Mouse (Mus musculus) hindbrain, postnatal 0 days (tissue): ENCODE measurements around the gene Kalrn. TPM values are rescaled to one million over a fixed set of nuclear protein-coding genes. Genes with fewer than 3 reads are reported as not detected.

ENCODE experiments used
- ATAC-seq: fragments of 200-750 bp; cut with Nextera tagmentation; 2 replicates; pipeline ENCODE4 v1.8.0; 2017; ENCODE audit warnings: mild to moderate bottlenecking, moderate TSS enrichment, moderate library complexity
- DNase-seq: peaks from one replicate; pipeline ENCODE4 v3.0.0-alpha.2; 2015; ENCODE audit warnings: low spot score
- H3K27ac ChIP-seq: fragments of 300-500 bp; sonication (generic); 2 replicates; pipeline ENCODE4 v1.5.1; 2014; ENCODE audit warnings: mild to moderate bottlenecking
- H3K27me3 ChIP-seq: fragments of 300-500 bp; sonication (generic); 2 replicates; pipeline ENCODE4 v1.6.1; 2014; ENCODE audit warnings: low read length, mixed read lengths; ENCODE audit not compliant: insufficient read depth
- H3K36me3 ChIP-seq: fragments of 300-500 bp; sonication (generic); 2 replicates; pipeline ENCODE4 v1.6.1; 2014; ENCODE audit warnings: low read length, mixed read lengths; ENCODE audit not compliant: insufficient read depth
- H3K4me1 ChIP-seq: fragments of 300-500 bp; sonication (generic); 2 replicates; pipeline ENCODE4 v1.6.1; 2014; ENCODE audit warnings: antibody characterized with exemption, low read length, mixed read lengths; ENCODE audit not compliant: insufficient read depth
- H3K4me2 ChIP-seq: fragments of 300-500 bp; sonication (generic); 2 replicates; pipeline ENCODE4 v1.6.1; 2014; ENCODE audit warnings: low read depth, mild to moderate bottlenecking, low read length, moderate library complexity, mixed read lengths
- H3K4me3 ChIP-seq: fragments of 300-500 bp; sonication (generic); 2 replicates; pipeline ENCODE4 v1.5.1; 2014; ENCODE audit warnings: low read length
- H3K9ac ChIP-seq: fragments of 300-500 bp; sonication (generic); replicated peaks from 2 replicates; pipeline ENCODE4 v1.6.1; 2014; ENCODE audit warnings: mild to moderate bottlenecking, low read length, moderate library complexity, mixed read lengths
- H3K9me3 ChIP-seq: fragments of 300-500 bp; sonication (generic); 2 replicates; pipeline ENCODE4 v1.6.1; 2016; ENCODE audit warnings: low read length, mixed read lengths
- CTCF ChIP-seq: IDR thresholded peaks from 2 replicates; pipeline ENCODE4 v1.5.1; 2016; ENCODE audit warnings: antibody characterized with exemption, control low read depth, low read depth
- WGBS: fragments of 180-500 bp; shearing (Covaris S2); extraction: QIAGEN DNeasy Blood & Tissue Kit; methylation state at CpG from one replicate; pipeline ENCODE4 v1.1.7; 2014; 5-methylcytosine and 5-hydroxymethylcytosine counted together
- polyA plus RNA-seq: library from polyadenylated mRNA; unstranded; fragments of >200 nt; fragmentation: Nextera tagmentation; extraction: Ambion mirVana; gene quantifications from 2 replicates; pipeline ENCODE4 v1.2.1, GENCODE M21; 2015
- total RNA-seq: library from RNA; depleted of rRNA; stranded (reverse); fragments of >200 nt; gene quantifications from 2 replicates; pipeline ENCODE4 v1.2.3, GENCODE M21; 2014

The Kalrn gene
- total and polyA plus RNA-seq, 2 experiments from 2014 or later = 17.0 to 107 TPM

DNA sequence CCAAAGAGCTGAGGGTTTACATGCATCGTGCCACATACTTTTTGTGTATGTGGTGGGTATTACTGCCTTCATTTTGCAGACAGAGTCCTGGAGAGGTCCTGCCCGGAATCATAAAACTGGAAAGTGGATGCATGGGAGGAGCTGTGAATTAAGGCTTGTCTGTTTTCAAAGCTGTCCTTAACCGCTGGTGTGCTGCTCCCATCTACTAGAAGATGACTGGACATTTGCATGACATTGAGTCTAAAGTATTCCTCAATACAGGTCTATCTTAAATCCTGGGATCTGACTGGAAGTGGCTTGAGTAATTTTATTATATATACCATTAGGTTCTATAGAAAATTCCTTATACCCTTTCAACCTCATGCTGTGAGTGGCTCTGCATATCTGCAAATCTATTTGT lies 418.4 kb downstream of the Kalrn start:
- no peak overlapping the region for H3K9ac ChIP-seq
- H3K9me3 ChIP-seq = no peaks in the 10 kb centered on the region
- no peaks in the 10 kb centered on the region for H3K4me1 ChIP-seq
- no peak overlapping the region for H3K27ac ChIP-seq
- no peak for DNase-seq
- H3K27me3 ChIP-seq = no peaks in the 10 kb centered on the region
- H3K4me2 ChIP-seq = no peak overlapping the region
- no peak for ATAC-seq
- TF ChIP-seq CTCF = no peak
- no peak overlapping the region for H3K4me3 ChIP-seq
- WGBS = 89% methylated on average over 3 of the region's 3 CpGs
- H3K36me3 ChIP-seq = no peaks in the 10 kb centered on the region

- ATAC-seq = 0 out of 2 replicates have a peak, but pooled peaks have one; percentile 24
- Histone ChIP-seq H3K4me2 (no peak overlapping the region), H3K27ac (no peak overlapping the region), H3K4me3 (no peak overlapping the region), H3K9me3 (no peaks in the 10 kb centered on the region), H3K4me1 (no peaks in the 10 kb centered on the region), H3K27me3 (no peaks in the 10 kb centered on the region), H3K36me3 (no peaks in the 10 kb centered on the region), H3K9ac (no peak overlapping the region)
- DNase-seq = no peak
- no peak for TF ChIP-seq CTCF
- 54% methylated on average over 3 of the region's 3 CpGs for WGBS
These were observed 421.7 kb downstream of the Kalrn start for GRCm38 (mm10) chr16:34151528-34152071.

- WGBS = 88% methylated on average over 8 of the region's 8 CpGs
- TF ChIP-seq CTCF = no peak
- H3K27me3 ChIP-seq = no peaks in the 10 kb centered on the region
- H3K4me3 ChIP-seq = no peak overlapping the region
- H3K4me2 ChIP-seq = no peak overlapping the region
- H3K36me3 ChIP-seq = no peaks in the 10 kb centered on the region
- DNase-seq = no peak
- no peak overlapping the region for H3K27ac ChIP-seq
- no peaks in the 10 kb centered on the region for H3K4me1 ChIP-seq
- ATAC-seq = no peak
- H3K9me3 ChIP-seq = no peaks in the 10 kb centered on the region
- no peak overlapping the region for H3K9ac ChIP-seq
These were observed 431.7 kb downstream of the Kalrn start for GRCm38 (mm10) chr16:34141670-34142069.

DNA sequence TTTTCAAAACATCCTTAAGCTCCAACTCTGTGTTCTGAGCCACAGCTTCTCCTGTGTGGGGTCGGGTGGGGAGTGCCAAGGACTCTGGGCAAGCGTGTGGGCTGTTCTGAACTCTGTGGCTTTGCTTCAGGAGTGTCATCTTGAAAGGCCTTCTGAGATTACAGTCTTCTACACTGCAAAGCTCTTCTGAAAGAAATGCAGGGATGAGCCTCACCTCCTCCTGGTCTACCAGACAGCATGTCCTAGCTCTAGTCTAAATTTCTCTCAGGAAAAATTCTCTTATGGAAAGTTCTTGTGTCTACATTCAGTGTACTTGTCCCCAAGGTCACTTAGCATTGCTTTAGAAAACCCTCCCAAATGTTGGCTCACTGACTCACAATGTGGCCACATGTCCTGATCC lies 438.3 kb downstream of the Kalrn start:
- no peak overlapping the region for H3K27ac ChIP-seq
- no peak overlapping the region for H3K9ac ChIP-seq
- no peaks in the 10 kb centered on the region for H3K27me3 ChIP-seq
- no peak for DNase-seq
- ATAC-seq = no peak
- no peaks in the 10 kb centered on the region for H3K4me1 ChIP-seq
- no peaks in the 10 kb centered on the region for H3K9me3 ChIP-seq
- H3K4me3 ChIP-seq = no peak overlapping the region
- no peak overlapping the region for H3K4me2 ChIP-seq
- no peaks in the 10 kb centered on the region for H3K36me3 ChIP-seq
- no peak for TF ChIP-seq CTCF
- 78% methylated on average over 2 of the region's 2 CpGs for WGBS

GRCm38 (mm10) chr16:34134628-34135027 lies 438.7 kb downstream of the Kalrn start:
- ATAC-seq (no peak), DNase-seq (no peak)
- WGBS = 80% methylated on average over 3 of the region's 3 CpGs
- Histone ChIP-seq H3K9me3 (no peaks in the 10 kb centered on the region), H3K9ac (no peak overlapping the region), H3K27ac (no peak overlapping the region), H3K4me2 (no peak overlapping the region), H3K27me3 (no peaks in the 10 kb centered on the region), H3K36me3 (no peaks in the 10 kb centered on the region), H3K4me1 (no peaks in the 10 kb centered on the region), H3K4me3 (no peak overlapping the region)
- TF ChIP-seq CTCF = no peak

- H3K4me2 ChIP-seq = no peak overlapping the region
- no peaks in the 10 kb centered on the region for H3K9me3 ChIP-seq
- WGBS = 4% methylated on average over 2 of the region's 2 CpGs
- no peaks in the 10 kb centered on the region for H3K27me3 ChIP-seq
- H3K4me1 ChIP-seq = no peaks in the 10 kb centered on the region
- ATAC-seq (peak; percentile 78), DNase-seq (peak; percentile 89)
- no peak overlapping the region for H3K9ac ChIP-seq
- peak; percentile 86 for TF ChIP-seq CTCF
- no peak overlapping the region for H3K27ac ChIP-seq
- no peaks in the 10 kb centered on the region for H3K36me3 ChIP-seq
- H3K4me3 ChIP-seq = no peak overlapping the region
These were observed 447.7 kb downstream of the Kalrn start for GRCm38 (mm10) chr16:34125595-34125994.

GRCm38 (mm10) chr16:34122486-34122885 lies 450.8 kb downstream of the Kalrn start:
- Histone ChIP-seq H3K4me1 (no peaks in the 10 kb centered on the region), H3K9ac (no peak overlapping the region), H3K4me3 (no peak overlapping the region), H3K4me2 (no peak overlapping the region), H3K36me3 (no peaks in the 10 kb centered on the region), H3K9me3 (no peaks in the 10 kb centered on the region), H3K27ac (no peak overlapping the region), H3K27me3 (no peaks in the 10 kb centered on the region)
- TF ChIP-seq CTCF = no peak
- DNase-seq (peak; percentile 9), ATAC-seq (no peak)
- 61% methylated on average over 9 of the region's 9 CpGs for WGBS
